Mouse (Mus musculus) neural tube, embryonic 10.5 days (tissue): ENCODE data around the gene Igsf21.
A peak's percentile ranks its signal among the peaks of the same experiment; 100 is the strongest.

ENCODE experiments used
- DNase-seq: peaks from one replicate; pipeline ENCODE4 v3.0.0-alpha.2; 2017; ENCODE audit warnings: low spot score; ENCODE audit errors: extremely low spot score

The Igsf21 gene

DNA sequence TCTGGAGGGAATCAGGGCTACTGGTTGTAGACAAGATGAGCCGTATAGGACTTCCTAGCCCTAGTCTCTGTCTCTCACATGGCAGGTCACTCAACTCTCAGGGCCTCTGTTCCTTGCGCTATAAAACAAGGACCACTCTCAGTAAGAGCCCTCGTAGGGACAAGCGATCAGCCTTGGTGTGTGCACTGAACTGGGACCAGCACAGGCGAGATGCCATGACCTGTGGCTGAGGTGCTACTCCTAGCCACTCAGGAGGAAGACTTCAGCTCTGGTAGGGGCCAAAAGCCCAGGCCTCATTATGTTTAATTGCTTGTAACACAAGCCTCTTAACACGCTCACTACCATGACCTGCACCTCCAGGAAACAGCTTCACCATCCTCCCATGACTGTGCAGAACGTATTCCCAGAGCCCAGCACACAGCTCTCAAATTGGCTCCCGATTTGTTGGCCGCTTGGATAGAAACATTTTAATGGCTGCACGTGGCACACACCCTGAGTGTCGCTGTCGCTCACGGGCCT lies 183.4 kb downstream of the Igsf21 start:
- DNase-seq, result no peak

DNA sequence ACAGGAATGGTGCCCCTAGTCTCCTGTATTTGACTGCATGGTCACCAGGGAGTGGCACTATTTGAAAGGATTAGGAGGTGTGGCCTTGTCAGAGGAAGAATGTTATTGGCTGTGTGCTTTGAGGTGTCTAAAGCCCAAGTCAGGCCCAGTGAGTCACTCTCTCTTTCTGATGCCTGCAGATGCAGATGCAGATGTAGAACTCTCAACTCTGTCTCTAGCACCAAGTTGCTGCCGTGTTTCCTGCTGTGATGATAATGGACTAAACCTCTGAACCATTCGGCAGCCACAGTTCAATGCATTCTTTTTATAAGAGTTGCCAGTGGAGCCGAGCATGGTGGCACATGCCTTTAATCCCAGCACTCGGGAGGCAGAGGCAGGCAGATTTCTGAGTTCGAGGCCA lies 186.3 kb downstream of the Igsf21 start:
- no peak for DNase-seq

DNA sequence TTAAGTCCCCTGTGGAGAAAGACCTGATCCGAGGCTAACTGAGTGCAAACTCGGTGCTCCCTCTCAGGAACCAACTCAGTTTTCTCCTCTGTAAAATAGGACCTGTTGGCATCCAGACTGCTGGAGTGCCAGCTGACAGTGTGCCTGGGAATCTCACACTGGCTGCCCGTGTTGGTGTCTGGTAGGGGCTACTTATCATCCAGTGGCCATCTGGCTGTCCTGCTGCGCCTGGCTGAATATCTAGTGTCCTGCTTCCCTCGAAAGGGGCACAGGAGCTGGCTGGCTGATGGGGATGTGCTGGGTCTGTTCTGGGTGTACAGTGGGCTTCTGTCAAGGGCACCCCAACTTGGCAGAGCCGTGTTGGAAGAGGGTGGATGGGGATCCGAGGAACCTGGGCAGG lies 193.5 kb downstream of the Igsf21 start:
- no peak for DNase-seq

DNA sequence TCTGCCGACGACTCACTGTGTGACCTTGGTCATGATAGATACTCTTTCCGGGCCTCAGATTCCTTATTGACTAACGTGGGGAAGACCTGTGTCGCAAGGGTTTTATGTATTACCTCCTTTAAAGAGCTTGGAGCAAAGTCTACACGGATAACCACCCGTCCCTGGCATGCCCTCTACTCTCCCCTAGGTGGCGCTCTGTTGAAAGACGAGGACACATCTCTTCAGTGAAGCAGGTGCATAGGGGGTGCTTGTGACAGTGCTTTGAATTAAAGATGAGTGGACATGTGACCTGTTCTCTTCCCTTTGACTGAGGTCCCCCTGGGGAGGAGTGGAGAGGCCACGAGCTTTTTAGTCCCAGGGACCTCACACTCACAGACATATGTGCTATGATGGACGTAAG lies 194.0 kb downstream of the Igsf21 start:
- DNase-seq, result no peak

DNA sequence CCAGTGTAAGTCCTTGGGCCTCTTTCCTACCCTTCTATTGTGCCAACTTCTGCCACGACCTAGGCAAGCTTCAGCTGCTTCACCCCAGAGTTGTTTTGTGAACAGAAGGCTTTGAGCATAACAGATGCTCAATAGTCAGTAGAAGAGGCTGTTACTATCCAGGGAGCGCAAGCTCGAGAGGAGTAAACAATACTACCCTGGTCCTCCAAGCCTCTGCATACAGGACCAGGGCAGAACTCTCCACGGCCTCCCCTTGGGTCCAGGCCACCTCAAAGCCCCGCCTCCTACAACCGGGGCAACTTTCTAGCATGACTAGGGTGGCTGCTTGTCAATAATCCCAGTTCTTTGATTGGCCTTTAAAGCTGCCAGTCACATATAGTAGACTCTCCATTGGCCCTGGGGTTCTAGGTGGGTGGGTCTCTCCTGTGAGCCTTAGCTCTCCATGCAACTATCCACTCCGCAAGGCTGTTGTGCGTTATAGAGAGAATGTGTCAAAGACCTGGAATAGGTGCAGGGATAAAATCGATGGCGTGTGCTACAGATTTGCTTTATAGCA lies 198.7 kb downstream of the Igsf21 start:
- DNase-seq, result no peak

DNA sequence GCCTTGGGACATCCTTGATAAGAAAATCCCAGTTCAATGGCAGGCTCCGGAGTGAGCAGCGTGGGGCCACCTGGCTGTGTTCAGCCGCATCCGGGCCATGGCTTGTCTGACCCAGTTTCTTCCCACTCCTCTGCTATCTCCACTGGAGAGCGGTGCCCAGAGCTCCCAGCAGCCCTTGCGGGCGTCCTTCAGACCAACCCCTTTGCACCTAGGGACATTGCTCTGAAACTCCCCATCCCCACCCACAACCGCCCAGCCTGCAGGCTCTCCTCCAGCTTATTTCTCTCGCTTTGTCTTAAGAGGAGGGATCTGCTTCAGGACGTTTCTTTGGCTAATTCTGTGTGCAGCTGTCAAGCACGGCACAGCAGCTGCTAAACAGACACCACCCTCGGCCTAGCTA lies 202.6 kb downstream of the Igsf21 start:
- no peak for DNase-seq

DNA sequence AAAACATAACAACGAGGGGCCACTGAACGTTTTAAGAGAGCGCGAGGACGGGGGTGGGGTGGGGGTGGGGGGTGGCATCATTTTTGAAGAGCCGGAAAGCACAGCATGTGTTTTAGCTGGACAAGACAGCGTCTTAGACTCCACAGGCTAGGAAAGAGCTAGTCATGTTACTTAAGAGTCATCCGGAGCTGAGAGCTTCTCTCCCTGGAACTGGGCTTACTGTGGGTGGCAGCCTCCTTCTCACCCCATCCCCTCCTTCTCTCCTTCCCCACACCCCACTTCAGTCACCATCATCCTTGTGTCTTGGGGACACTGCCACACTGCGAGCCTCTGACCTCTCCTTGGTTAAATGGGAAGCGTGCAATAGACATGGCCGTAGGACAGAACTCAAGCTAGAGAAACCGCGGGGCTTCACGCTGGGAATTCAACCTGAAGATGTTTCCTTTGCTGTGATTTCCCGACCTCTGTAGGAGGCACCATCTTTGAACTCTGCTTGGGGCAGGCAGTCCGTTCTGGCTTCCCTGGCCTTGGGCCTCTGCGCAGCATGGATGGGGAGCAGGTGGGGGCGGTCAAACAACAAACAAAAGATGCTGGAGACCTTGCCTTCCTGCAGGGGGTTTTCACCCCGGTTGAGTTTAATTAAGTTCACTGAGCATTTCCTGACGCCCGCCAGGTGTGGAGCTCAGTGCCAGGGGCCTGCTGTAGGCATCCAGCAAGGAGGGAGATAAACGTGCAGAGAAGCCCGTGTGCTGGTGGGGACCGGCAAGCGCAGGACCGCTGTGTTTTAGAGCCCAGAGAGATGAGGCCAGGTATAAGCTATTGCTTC lies 207.8 kb downstream of the Igsf21 start:
- DNase-seq, result peak; percentile 21

DNA sequence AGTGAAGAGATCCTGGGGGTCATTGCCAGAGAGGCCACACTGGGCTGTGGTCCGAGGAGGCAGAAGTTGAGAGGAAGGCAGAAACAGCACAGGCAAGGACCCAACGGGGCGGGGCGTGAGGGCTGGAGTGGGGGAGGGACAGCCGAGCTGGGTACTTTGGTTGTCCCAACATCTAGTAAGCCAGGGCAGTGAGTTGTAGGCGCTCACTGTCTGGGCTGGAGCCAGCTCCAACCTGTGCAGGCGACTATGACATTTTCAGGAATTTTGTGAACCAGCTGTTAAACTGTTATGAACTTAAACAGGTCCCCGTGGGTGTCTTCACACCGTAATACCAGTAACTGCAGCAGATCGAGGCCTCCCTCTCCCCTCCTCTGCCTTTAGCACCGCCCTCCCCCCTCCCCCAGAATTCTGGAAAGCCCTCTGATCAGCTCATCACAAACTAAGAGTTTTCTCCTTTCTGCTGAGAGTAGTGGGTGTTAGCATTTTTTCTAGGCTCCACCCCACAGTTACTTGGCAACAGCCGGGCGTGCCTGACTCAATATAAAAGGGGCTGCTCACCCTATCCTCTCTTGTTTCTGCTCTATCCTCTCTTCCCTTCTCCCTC lies 208.7 kb downstream of the Igsf21 start:
- peak; percentile 27 for DNase-seq

DNA sequence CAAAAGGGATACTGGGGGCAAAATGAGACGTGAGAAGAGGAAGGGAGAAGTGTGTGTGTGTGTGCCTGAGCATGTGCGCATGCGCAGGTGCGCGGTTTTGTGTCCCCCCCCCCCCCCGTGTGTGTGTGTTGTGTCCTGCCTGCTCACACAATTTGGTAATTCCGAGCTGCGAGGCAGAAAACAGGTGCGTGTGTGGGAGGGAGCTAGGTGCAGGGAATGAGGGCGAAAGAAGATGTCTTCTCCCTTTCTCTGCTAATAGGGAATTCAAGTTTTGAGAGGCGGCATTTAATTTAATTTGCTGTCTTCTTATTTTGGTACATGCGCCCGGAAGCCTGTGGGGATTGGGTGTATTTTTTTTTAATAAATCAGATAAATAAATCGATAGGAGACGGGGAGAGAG lies 211.4 kb downstream of the Igsf21 start:
- DNase-seq, result no peak

DNA sequence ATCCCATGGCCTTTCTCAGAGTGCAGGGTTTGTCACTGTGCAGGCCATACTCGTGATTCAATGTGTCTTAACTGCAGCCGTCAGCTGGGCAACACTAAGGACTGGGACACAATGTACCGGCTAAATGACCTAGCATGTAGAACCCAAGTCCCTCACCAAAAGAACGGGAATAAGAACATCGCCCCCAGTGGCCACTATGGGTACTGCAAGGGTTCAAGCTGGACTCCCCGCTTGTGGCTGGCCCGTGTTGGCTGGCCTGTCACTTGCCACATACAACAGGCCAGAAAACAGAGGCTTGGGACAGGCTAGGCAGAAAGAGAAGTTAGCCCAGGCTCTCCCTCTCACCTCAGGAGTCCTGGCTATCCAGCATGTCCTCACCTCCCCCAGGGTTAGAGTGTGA lies 213.2 kb downstream of the Igsf21 start:
- DNase-seq, result peak; percentile 79

DNA sequence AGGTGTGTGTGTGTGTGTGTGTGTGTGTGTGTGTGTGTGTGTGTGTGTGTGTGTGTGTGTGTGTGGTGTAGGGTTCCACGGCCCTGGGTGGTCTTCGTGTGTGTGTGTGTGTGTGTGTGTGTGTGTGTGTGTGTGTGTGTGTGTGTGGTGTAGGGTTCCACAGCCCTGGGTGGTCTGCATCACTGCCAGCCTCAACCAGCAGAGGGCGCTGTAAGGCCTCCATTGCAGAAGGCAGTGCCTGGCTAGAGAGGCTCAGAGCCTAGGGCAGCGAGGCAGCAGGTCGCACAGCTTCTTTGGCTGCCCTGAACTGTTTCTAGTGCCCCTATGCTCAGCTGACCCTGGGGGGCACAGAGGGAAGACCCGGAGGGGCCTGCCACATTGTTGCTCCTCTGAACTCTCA lies 216.2 kb downstream of the Igsf21 start:
- DNase-seq, result peak; percentile 78

DNA sequence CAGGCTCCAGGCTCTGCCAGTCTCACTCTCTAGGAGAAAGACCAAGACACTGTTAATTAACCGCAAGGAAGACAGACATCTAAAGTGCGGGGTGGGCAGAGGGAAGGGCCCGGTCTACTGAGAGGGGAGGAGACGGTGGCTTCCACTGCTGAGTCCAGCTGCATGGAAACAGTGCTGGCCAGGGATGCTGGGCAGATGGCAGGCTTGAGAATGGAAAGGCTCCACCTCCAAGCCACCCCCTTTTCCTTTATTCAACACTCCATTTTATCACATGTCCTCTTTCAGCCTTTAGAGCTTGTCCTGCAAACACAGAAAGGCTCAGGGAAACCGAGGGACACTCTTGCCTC lies 216.6 kb downstream of the Igsf21 start:
- peak; percentile 36 for DNase-seq

DNA sequence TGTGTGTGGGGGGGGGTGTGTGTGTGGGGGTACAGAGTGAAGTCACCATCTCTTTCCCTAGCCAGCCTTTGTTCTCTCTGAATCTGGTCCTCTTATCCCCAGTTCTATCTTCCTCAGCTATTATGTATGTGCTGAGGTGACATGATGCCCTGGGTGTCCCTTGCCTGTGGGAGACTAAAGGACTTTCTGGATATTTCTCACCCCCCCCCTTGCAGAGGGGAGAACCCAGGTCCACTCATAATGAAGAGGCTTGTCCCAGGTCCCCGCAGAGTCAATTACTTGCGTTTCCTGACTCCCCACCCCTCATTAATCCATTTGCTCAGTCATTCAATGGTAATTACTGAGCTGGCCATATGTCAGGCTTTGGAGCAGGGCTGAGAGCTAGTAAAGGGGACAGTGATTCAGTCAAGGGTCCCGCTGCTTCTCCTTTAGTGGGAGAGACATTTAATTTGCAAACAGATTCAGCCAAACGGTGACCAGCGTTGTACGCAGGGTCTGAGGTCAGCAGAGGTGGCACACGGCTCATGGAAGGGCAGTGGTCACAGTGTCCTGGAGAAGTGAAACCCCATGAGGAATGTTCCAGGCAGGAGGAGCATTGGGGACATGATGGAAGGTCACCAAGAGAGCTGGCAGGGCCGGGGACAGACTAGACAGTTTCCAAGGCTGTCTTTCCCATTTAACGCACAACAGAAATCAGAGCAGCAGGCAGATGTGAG lies 217.1 kb downstream of the Igsf21 start:
- DNase-seq, result peak; percentile 29

DNA sequence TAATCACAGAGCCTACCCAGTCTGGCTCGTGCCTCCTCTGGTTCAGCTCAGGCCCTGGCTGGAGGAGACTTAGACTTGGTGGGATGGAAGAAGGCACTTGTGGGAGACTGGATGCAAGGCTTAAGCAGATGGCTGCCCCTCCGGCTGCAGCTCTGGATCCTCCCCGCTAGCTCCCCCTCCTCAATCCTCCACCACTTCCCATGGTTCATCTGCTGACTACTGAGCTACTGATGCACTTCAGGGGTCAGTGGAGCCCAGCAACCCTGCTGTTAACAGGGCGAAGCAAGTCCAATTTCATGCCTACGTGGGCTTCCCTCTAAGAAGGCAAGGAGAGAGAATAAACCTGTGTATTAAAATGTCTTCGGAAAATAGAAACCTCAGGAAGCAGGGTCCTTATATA lies 222.8 kb downstream of the Igsf21 start:
- DNase-seq, result no peak

DNA sequence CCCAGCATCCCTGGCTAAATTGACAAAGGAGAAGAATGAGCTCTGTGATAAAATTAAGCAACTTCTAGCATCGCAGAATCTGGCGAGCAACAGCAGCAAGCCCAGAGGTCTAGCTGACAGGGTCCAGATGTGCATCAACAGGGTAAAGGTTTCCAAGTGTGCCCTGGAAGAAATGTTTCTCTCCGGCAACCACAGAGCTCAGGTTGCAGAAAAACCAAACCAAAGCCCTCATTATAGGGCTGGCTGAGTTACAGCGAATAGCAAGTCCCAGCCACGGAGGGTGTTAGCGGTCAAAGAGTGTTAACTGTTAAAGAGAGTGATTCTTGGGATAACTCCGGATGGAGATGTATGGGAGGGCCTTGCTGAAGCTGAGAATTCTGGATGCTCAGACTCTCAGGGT lies 230.7 kb downstream of the Igsf21 start:
- DNase-seq, result no peak

DNA sequence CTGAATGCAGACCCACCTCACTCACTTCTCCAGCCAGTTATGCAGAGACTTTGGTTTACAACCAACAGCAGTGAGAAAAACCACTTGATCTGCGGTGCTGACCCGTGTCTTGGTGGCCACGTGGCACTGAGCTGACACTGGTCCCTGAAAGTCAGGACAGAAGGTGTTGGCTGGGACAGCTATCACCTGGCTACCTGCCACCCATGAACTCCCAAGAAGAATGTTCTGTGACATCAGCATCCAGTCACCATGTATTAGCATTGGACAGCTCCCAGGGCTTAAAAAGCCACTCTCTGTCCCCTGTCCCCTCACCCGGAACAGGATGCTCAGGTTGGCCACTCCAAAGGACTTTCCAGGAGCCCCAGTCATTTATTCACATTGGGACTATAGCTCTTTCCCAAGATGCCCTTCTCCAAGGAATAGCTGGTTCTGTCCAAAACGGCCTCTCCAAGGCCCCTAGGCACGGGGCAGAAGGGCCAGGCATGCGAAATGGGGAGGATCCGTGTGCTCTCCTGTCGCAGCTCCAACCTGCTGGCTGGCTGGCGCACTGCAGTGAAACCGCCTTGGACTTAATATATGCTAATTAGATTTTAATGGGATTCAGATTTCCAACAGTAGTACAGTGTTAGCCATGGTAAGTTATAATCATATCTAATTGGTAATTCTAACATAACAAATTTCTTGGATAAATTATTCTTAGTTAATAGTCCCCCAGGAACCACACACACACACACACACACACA lies 235.7 kb downstream of the Igsf21 start:
- DNase-seq, result no peak

DNA sequence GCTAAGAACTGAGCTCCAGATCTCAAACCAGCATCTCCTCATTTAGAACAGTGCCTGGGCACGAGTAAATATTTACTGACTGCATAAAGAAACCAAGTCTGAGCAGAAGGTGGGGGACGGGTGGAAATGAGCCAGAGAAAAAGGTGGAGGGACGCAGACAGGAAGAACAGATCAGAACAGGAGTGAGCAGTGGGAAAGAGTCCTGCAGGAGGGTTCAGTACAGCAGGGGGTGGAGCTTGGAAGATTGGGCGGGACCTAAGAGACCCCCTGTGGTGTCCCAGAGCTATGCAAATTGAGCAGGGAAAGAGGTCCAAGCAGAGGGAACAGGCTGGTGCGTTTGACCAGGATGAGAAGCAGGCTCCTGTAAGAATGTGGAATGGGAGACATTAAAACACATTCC lies 241.7 kb downstream of the Igsf21 start:
- DNase-seq, result no peak

DNA sequence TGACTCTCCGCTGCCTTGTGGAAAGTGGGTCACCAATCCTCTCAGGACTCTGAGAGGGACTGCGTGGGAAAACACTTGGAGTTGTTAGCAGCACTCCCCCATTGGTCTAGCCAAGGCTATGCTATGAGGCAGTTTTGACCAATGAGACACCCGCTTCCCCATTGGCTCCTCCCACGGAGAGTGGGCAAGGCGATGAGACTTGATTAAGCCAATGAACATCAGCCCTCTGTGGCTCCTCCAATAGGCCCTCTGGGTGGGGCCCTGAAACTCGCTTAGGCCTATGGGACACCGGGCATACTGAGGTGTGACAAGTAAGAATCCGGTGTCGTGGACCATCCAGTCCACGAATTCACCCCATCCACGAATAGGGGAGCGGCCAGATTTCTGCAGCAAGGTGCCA lies 242.4 kb downstream of the Igsf21 start:
- DNase-seq, result peak; percentile 55

DNA sequence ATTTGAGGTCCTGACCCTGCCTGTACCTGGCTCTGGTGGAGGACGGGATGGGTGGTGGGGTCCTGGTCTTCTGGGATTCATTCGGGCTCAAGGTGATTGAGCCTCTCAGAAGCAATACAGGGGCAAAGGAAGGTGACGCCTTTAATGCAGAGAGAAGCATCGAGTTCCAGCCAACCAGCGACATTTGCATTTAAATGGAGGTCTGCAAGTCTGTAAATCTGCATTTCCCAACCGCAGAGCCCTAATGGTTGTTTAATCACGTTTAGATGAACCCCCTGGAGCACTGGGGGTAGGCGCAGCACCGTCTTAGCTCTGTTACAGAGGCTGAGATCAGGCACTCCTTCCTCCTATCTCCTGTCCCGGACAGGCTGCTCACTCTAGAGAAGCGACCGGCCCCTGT lies 244.5 kb downstream of the Igsf21 start:
- DNase-seq, result no peak

DNA sequence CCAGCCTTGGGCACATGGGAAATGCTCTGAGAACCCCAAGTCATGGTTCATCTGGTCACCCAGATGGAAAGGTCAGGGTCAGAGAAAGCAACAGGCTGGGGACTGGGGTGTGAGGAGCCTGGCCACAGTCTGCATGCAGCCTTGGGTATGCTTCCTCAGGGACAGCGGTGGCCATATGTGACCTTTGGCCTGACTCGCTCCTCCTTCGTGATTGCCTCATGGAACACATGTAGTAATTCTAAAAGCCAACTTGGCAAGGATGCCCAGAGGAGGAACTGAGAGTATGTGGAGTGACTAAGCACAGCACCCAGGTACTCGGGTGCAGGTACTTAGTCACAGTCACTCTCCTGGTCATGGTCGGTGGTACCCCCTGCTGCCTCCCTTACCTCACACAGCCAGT lies 245.7 kb downstream of the Igsf21 start:
- no peak for DNase-seq

DNA sequence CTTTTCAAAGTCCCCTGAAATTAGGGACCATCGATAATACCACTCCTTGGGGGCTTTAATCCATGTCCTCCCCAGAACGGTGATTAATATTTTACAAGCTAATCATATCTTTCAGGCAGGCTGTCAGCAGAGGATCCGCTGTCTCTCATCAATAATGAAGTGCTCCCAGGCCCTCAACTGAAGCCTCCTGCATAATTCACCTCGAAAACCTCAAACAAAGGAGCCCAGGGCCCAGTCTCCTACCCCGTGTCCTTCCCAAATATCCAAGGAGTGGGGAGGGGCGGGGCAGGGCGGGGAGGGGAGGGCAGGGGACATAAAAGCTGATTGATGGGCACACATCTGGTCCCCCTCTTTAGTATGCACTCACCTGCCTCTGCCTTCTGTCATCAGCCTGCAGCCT lies 247.6 kb downstream of the Igsf21 start:
- no peak for DNase-seq
